Comparison of ENCODE assay signal across 31 mouse cellular contexts in genomic region chr8:85444092-85444491, GRCm38 (mm10).
"Had no signal": no experiment of that assay in that cellular context is flagged by ENCODE, and none has a peak within 500 bp of the region (broad histone marks: within the 10 kb centered on the region; RNA-seq: fewer than 3 reads in every experiment).

No protein-coding gene starts in this region.

- DNase-seq: left cerebral cortex, postnatal 4 days; liver; liver, embryonic 13.5 days; liver, postnatal 0 days; lung, adult 18-20 months; lung, adult 2 months; lung, embryonic 14.5 days; lung, postnatal 10 days; lung, postnatal 14 days; lung, postnatal 36 days; lung, postnatal 4 days; midbrain, embryonic 14.5 days had no signal

- H3K27me3 ChIP-seq: limb, embryonic 12.5 days; limb, embryonic 13.5 days; limb, embryonic 15.5 days; liver, embryonic 12.5 days; liver, embryonic 13.5 days; liver, embryonic 15.5 days; lung, embryonic 15.5 days; megakaryocyte, embryonic 14.5 days; midbrain, embryonic 12.5 days; midbrain, embryonic 13.5 days; neural tube, embryonic 12.5 days had no signal

- H3K9ac ChIP-seq: limb, embryonic 12.5 days; limb, embryonic 13.5 days; limb, embryonic 15.5 days; liver, embryonic 12.5 days; liver, embryonic 13.5 days; liver, embryonic 14.5 days; liver, embryonic 15.5 days; liver, postnatal 0 days; lung, embryonic 14.5 days; lung, embryonic 15.5 days; midbrain, embryonic 12.5 days; midbrain, embryonic 13.5 days; neural tube, embryonic 12.5 days had no signal

- H3K4me1 ChIP-seq: limb, embryonic 10.5 days; limb, embryonic 12.5 days; limb, embryonic 13.5 days; limb, embryonic 15.5 days; liver, embryonic 12.5 days; liver, embryonic 13.5 days; liver, embryonic 15.5 days; lung, embryonic 15.5 days; midbrain, embryonic 12.5 days; midbrain, embryonic 13.5 days; neural tube, embryonic 12.5 days had no signal

- H3K36me3 ChIP-seq: limb, embryonic 10.5 days; limb, embryonic 12.5 days; limb, embryonic 13.5 days; limb, embryonic 15.5 days; liver, embryonic 12.5 days; liver, embryonic 13.5 days; liver, embryonic 15.5 days; lung, embryonic 15.5 days; midbrain, embryonic 10.5 days; midbrain, embryonic 12.5 days; midbrain, embryonic 13.5 days; neural tube, embryonic 12.5 days had no signal

- H3K4me3 ChIP-seq: left cerebral cortex, adult 2 months; limb, embryonic 10.5 days; limb, embryonic 12.5 days; limb, embryonic 13.5 days; limb, embryonic 15.5 days; liver, embryonic 12.5 days; liver, embryonic 13.5 days; liver, embryonic 15.5 days; lung, embryonic 15.5 days; megakaryocyte, embryonic 14.5 days; midbrain, embryonic 10.5 days; midbrain, embryonic 12.5 days; midbrain, embryonic 13.5 days; myocyte; neural tube, embryonic 12.5 days had no signal

- H3K9me3 ChIP-seq: limb, embryonic 10.5 days; limb, embryonic 13.5 days; limb, embryonic 15.5 days; liver, embryonic 12.5 days; liver, embryonic 13.5 days; liver, embryonic 15.5 days; lung, embryonic 15.5 days; midbrain, embryonic 10.5 days; midbrain, embryonic 12.5 days; midbrain, embryonic 13.5 days; neural tube, embryonic 12.5 days had no signal

- ATAC-seq: liver, embryonic 12.5 days; liver, postnatal 0 days; lung, postnatal 0 days; midbrain, embryonic 13.5 days; midbrain, embryonic 16.5 days had no signal

- H3K27ac ChIP-seq: left cerebral cortex, adult 2 months; limb, embryonic 10.5 days; limb, embryonic 12.5 days; limb, embryonic 13.5 days; limb, embryonic 15.5 days; liver, embryonic 12.5 days; liver, embryonic 13.5 days; liver, embryonic 14.5 days; liver, embryonic 15.5 days; lung, embryonic 15.5 days; macrophage; midbrain, embryonic 10.5 days; midbrain, embryonic 12.5 days; midbrain, embryonic 13.5 days; neural tube, embryonic 12.5 days had no signal

- H3K4me2 ChIP-seq: limb, embryonic 12.5 days; limb, embryonic 13.5 days; limb, embryonic 15.5 days; liver, embryonic 11.5 days; liver, embryonic 12.5 days; liver, embryonic 13.5 days; liver, embryonic 15.5 days; lung, embryonic 14.5 days; lung, embryonic 15.5 days; midbrain, embryonic 12.5 days; midbrain, embryonic 13.5 days; neural tube, embryonic 12.5 days had no signal
